Mouse (Mus musculus) midbrain, embryonic 12.5 days (tissue): ENCODE data around the gene Cers3. TPM values are rescaled to one million over a fixed set of nuclear protein-coding genes. Genes with fewer than 3 reads are reported as not detected.

Experiments
- ATAC-seq: fragments of 200-750 bp; cut with Nextera tagmentation; 2 replicates; pipeline ENCODE4 v1.8.0; 2017; ENCODE audit warnings: low read depth, moderate TSS enrichment, moderate library complexity; ENCODE audit not compliant: low FRiP score
- H3K27ac ChIP-seq: fragments of 300-500 bp; sonication (generic); replicated peaks from 2 replicates; pipeline ENCODE4 v1.5.1; 2016; ENCODE audit warnings: mild to moderate bottlenecking
- H3K27me3 ChIP-seq: fragments of 300-500 bp; sonication (generic); 2 replicates; pipeline ENCODE4 v1.6.1; 2016; ENCODE audit warnings: mild to moderate bottlenecking
- H3K36me3 ChIP-seq: fragments of 300-500 bp; sonication (generic); 2 replicates; pipeline ENCODE4 v1.6.1; 2016
- H3K4me1 ChIP-seq: fragments of 300-500 bp; sonication (generic); 2 replicates; pipeline ENCODE4 v1.6.1; 2016
- H3K4me2 ChIP-seq: fragments of 300-500 bp; sonication (generic); replicated peaks from 2 replicates; pipeline ENCODE4 v1.6.1; 2016; ENCODE audit warnings: mild to moderate bottlenecking, moderate library complexity
- H3K4me3 ChIP-seq: fragments of 300-500 bp; sonication (generic); 2 replicates; pipeline ENCODE4 v1.5.1; 2016; ENCODE audit warnings: mild to moderate bottlenecking
- H3K9ac ChIP-seq: fragments of 300-500 bp; sonication (generic); replicated peaks from 2 replicates; pipeline ENCODE4 v1.6.1; 2016; ENCODE audit warnings: mild to moderate bottlenecking, moderate library complexity
- H3K9me3 ChIP-seq: fragments of 300-500 bp; sonication (generic); 2 replicates; pipeline ENCODE4 v1.6.1; 2016; ENCODE audit warnings: mild to moderate bottlenecking
- WGBS: fragments of 180-500 bp; shearing (Covaris S2); methylation state at CpG from one replicate; pipeline ENCODE4 v1.1.7; 2016; 5-methylcytosine and 5-hydroxymethylcytosine counted together
- polyA plus RNA-seq: library from polyadenylated mRNA; unstranded; fragments of >200 nt; fragmentation: Nextera tagmentation; extraction: Ambion mirVana; gene quantifications from 2 replicates; pipeline ENCODE4 v1.2.1, GENCODE M21; 2016

The Cers3 gene
- polyA plus RNA-seq, 1 experiment from 2014 or later, result 0.98 TPM

GRCm38 (mm10) chr7:66812289-66812688, 69.0 kb downstream of the Cers3 start:
- H3K36me3 ChIP-seq, result no peaks in the 10 kb centered on the region
- no peak overlapping the region for H3K27ac ChIP-seq
- no peaks in the 10 kb centered on the region for H3K9me3 ChIP-seq
- no peak overlapping the region for H3K9ac ChIP-seq
- ATAC-seq, result no peak
- H3K27me3 ChIP-seq, result no peaks in the 10 kb centered on the region
- no peak overlapping the region for H3K4me2 ChIP-seq
- no peak overlapping the region for H3K4me3 ChIP-seq
- no peaks in the 10 kb centered on the region for H3K4me1 ChIP-seq
- 93% methylated on average over 4 of the region's 4 CpGs for WGBS

- WGBS, result 83% methylated on average over 9 of the region's 9 CpGs
- Histone ChIP-seq H3K4me2 (no peak overlapping the region), H3K4me1 (no peaks in the 10 kb centered on the region), H3K27me3 (no peaks in the 10 kb centered on the region), H3K9me3 (no peaks in the 10 kb centered on the region), H3K9ac (no peak overlapping the region), H3K36me3 (no peaks in the 10 kb centered on the region), H3K27ac (no peak overlapping the region), H3K4me3 (no peak overlapping the region)
- ATAC-seq, result no peak
These were observed 69.4 kb downstream of the Cers3 start for GRCm38 (mm10) chr7:66812737-66813136.

- no peak overlapping the region for H3K27ac ChIP-seq
- H3K4me1 ChIP-seq, result no peaks in the 10 kb centered on the region
- H3K4me2 ChIP-seq, result no peak overlapping the region
- H3K9ac ChIP-seq, result no peak overlapping the region
- no peaks in the 10 kb centered on the region for H3K36me3 ChIP-seq
- no peaks in the 10 kb centered on the region for H3K9me3 ChIP-seq
- 78% methylated on average over 1 of the region's 1 CpGs for WGBS
- no peak for ATAC-seq
- no peaks in the 10 kb centered on the region for H3K27me3 ChIP-seq
- H3K4me3 ChIP-seq, result no peak overlapping the region
These were observed 69.9 kb downstream of the Cers3 start for GRCm38 (mm10) chr7:66813172-66813571.

- Histone ChIP-seq H3K27ac (no peak overlapping the region), H3K9ac (no peak overlapping the region), H3K36me3 (no peaks in the 10 kb centered on the region), H3K27me3 (no peaks in the 10 kb centered on the region), H3K4me3 (no peak overlapping the region), H3K9me3 (no peaks in the 10 kb centered on the region), H3K4me2 (no peak overlapping the region), H3K4me1 (no peaks in the 10 kb centered on the region)
- no peak for ATAC-seq
- WGBS, result 91% methylated on average over 6 of the region's 6 CpGs
These were observed 72.2 kb downstream of the Cers3 start for GRCm38 (mm10) chr7:66815526-66815925.

GRCm38 (mm10) chr7:66820034-66820433, 76.7 kb downstream of the Cers3 start:
- ATAC-seq, result no peak
- Histone ChIP-seq H3K36me3 (no peaks in the 10 kb centered on the region), H3K27me3 (no peaks in the 10 kb centered on the region), H3K9me3 (no peaks in the 10 kb centered on the region), H3K27ac (no peak overlapping the region), H3K4me1 (no peaks in the 10 kb centered on the region), H3K4me2 (no peak overlapping the region), H3K9ac (no peak overlapping the region), H3K4me3 (no peak overlapping the region)
- 29% methylated on average over 6 of the region's 6 CpGs for WGBS

GRCm38 (mm10) chr7:66830803-66831202, 87.5 kb downstream of the Cers3 start:
- Histone ChIP-seq H3K27ac (no peak overlapping the region), H3K9me3 (no peaks in the 10 kb centered on the region), H3K4me3 (no peak overlapping the region), H3K9ac (no peak overlapping the region), H3K4me2 (no peak overlapping the region), H3K36me3 (no peaks in the 10 kb centered on the region), H3K27me3 (no peaks in the 10 kb centered on the region), H3K4me1 (peaks cover 3% of the 10 kb centered on the region; the same call in 1 of the 2 replicates)
- 81% methylated on average over 5 of the region's 5 CpGs for WGBS
- no peak for ATAC-seq

- H3K9me3 ChIP-seq, result no peaks in the 10 kb centered on the region
- no peak overlapping the region for H3K9ac ChIP-seq
- 0 out of 2 replicates have a peak, but pooled peaks cover 2% of the 10 kb centered on the region for H3K27me3 ChIP-seq
- H3K4me2 ChIP-seq, result no peak overlapping the region
- WGBS, result 90% methylated on average over 5 of the region's 5 CpGs
- no peak overlapping the region for H3K4me3 ChIP-seq
- no peak for ATAC-seq
- no peaks in the 10 kb centered on the region for H3K36me3 ChIP-seq
- H3K27ac ChIP-seq, result no peak overlapping the region
- H3K4me1 ChIP-seq, result peaks cover 3% of the 10 kb centered on the region; the same call in 1 of the 2 replicates
These were observed 88.0 kb downstream of the Cers3 start for GRCm38 (mm10) chr7:66831295-66831694.

- Histone ChIP-seq H3K36me3 (no peaks in the 10 kb centered on the region), H3K9me3 (no peaks in the 10 kb centered on the region), H3K4me2 (peak within 1 kb of the TSS; percentile 100), H3K9ac (peak within 1 kb of the TSS; percentile 64), H3K27me3 (peaks cover 49% of the 10 kb centered on the region), H3K4me1 (peaks cover 9% of the 10 kb centered on the region; the same call in 1 of the 2 replicates), H3K4me3 (peak within 1 kb of the TSS; percentile 66), H3K27ac (0 out of 2 replicates have a peak within 1 kb of the TSS, but pooled peaks have one; percentile 49)
- under 1% methylated on average over 30 of the region's 30 CpGs for WGBS
- peak; percentile 97 for ATAC-seq
These were observed 96.2 kb downstream of the Cers3 start, which contains the start of gene Adamts17 for GRCm38 (mm10) chr7:66839463-66840007. Gene Adamts17, plus strand, starts transcription at chr7:66839735.

GRCm38 (mm10) chr7:66840008-66840719, 96.9 kb downstream of the Cers3 start:
- peak; percentile 44 for ATAC-seq
- no peaks in the 10 kb centered on the region for H3K36me3 ChIP-seq
- under 1% methylated on average over 75 of the region's 76 CpGs for WGBS
- 0 out of 2 replicates have a peak overlapping the region, but pooled peaks have one; percentile 49 for H3K27ac ChIP-seq
- H3K4me1 ChIP-seq, result peaks cover 9% of the 10 kb centered on the region; the same call in 1 of the 2 replicates
- peaks cover 49% of the 10 kb centered on the region for H3K27me3 ChIP-seq
- peak overlapping the region; percentile 64 for H3K9ac ChIP-seq
- H3K4me3 ChIP-seq, result peak overlapping the region; percentile 66
- H3K4me2 ChIP-seq, result peak overlapping the region; percentile 100
- no peaks in the 10 kb centered on the region for H3K9me3 ChIP-seq

GRCm38 (mm10) chr7:66841165-66841564, 97.9 kb downstream of the Cers3 start:
- no peak for ATAC-seq
- 79% methylated on average over 7 of the region's 7 CpGs for WGBS
- Histone ChIP-seq H3K9me3 (no peaks in the 10 kb centered on the region), H3K4me2 (peak overlapping the region; percentile 100; the same call in 1 of the 2 replicates), H3K4me3 (no peak overlapping the region), H3K9ac (no peak overlapping the region), H3K36me3 (no peaks in the 10 kb centered on the region), H3K27me3 (peaks cover 48% of the 10 kb centered on the region), H3K27ac (no peak overlapping the region), H3K4me1 (peaks cover 9% of the 10 kb centered on the region; the same call in 1 of the 2 replicates)

- H3K9ac ChIP-seq, result no peak overlapping the region
- H3K36me3 ChIP-seq, result no peaks in the 10 kb centered on the region
- H3K4me3 ChIP-seq, result no peak overlapping the region
- no peak overlapping the region for H3K27ac ChIP-seq
- H3K27me3 ChIP-seq, result peaks cover 45% of the 10 kb centered on the region
- no peak for ATAC-seq
- H3K4me2 ChIP-seq, result no peak overlapping the region
- WGBS, result 57% methylated on average over 10 of the region's 10 CpGs
- no peaks in the 10 kb centered on the region for H3K9me3 ChIP-seq
- H3K4me1 ChIP-seq, result peaks cover 9% of the 10 kb centered on the region; the same call in 1 of the 2 replicates
These were observed 98.7 kb downstream of the Cers3 start for GRCm38 (mm10) chr7:66842021-66842420.

GRCm38 (mm10) chr7:66843846-66844245, 100.5 kb downstream of the Cers3 start:
- H3K36me3 ChIP-seq, result no peaks in the 10 kb centered on the region
- H3K9me3 ChIP-seq, result no peaks in the 10 kb centered on the region
- no peak overlapping the region for H3K4me3 ChIP-seq
- no peak overlapping the region for H3K9ac ChIP-seq
- ATAC-seq, result no peak
- H3K4me1 ChIP-seq, result peaks cover 9% of the 10 kb centered on the region; the same call in 1 of the 2 replicates
- no peak overlapping the region for H3K4me2 ChIP-seq
- 85% methylated on average over 2 of the region's 2 CpGs for WGBS
- no peak overlapping the region for H3K27ac ChIP-seq
- peaks cover 34% of the 10 kb centered on the region for H3K27me3 ChIP-seq
